Mouse (Mus musculus) urinary bladder, postnatal 36 days (tissue): ENCODE data around the gene Ranbp2.

Source experiments
- DNase-seq, 2 experiments: peaks; one replicate each; pipeline ENCODE4 v3.0.0; 2022; ENCODE audit warnings: low spot score in 2 of 2, mixed read lengths in 1 of 2

Gene Ranbp2

DNA sequence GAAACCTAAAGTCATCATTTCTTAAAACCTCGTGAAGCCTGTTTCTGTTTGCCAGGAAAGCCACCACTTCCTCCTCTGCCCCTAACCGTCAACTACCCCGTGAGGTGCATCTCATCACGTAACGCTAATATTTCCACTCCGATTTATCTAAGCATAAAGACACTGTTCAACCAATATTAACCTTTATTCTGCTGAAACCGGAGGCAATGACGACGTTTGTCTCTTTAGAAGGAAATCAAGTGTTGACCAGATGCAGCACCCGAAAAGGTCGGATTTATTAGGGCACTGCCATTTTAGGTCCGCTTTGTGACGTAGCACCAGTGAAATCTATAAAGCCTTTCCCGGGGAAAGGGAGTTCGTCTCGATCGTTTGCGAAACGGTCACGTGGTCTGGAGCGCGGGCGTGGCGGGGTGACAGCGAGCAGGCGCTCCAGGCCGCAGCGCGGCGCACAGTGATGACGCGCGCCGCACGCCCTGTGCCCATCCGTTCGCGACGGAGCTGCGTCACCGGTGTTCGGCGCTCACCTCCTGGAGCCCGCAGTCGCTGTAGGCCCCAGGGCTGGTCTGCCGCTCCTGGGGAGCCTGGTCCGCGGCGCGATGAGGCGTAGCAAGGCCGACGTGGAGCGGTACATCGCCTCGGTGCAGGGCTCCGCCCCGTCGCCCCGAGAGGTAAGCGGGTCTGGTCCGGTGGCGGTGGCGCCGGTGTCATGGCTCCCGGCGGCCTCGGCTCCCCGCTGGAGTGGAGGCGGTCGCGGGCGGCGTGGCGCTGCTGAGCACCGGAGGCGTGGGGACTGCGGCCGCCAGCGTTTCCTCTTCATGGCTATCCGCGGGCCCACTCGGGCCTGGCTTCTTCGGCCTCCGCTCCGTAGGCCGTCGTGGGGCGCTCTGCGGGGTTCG is at the start of gene Ranbp2:
TSS of gene Ranbp2 (plus strand) at position 537 of the 896 bp plus-strand sequence.
- peak; percentile 94 to 98 for DNase-seq

- no peak for DNase-seq
Measured at GRCm38 (mm10) chr10:58398941-58399340, 47.8 kb upstream of the Ranbp2 start.

GRCm38 (mm10) chr10:58401838-58402237 is 44.9 kb upstream of the Ranbp2 start:
- peak; percentile 19 to 23 for DNase-seq

DNA sequence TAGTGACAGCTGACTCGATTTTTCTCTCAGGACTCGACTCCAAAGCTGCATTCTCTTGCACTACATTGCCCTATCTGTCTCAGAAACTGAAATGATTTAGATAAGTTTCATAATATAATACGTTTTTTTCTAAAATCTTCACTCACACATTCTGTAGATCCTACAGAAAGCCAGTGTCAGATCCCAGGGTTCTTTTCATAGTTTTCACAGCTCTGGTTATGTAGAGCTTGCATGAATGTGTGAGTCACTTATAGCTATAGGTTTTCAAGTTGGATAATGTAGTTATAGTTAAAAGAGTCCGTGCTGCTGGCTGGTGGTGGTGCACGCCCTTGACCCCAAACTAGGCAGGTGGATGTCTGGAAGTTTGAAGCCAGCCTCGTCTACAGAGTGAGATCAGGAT is 42.1 kb upstream of the Ranbp2 start:
- DNase-seq: no peak

GRCm38 (mm10) chr10:58405285-58405948 is 41.3 kb upstream of the Ranbp2 start:
- DNase-seq: no peak

DNA sequence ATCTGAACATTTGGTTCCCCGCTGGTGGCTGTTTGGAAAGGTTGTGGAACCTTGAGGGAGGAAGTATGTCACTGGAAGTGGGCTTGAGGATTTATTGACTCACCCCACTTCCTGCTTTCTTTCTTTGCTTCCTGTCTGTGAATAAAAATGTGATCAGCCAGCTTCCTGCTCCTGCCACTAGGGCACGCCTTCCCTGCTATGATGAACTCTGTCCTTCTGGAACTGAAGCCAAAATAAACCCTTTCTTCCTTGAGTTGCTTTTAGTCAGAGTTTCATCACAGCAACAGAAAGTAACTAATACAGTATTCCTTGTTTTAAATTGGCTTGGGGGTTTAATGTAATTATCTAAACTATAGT is 40.8 kb upstream of the Ranbp2 start:
- DNase-seq: no peak

GRCm38 (mm10) chr10:58412331-58412730 is 34.4 kb upstream of the Ranbp2 start:
- DNase-seq: no peak

DNA sequence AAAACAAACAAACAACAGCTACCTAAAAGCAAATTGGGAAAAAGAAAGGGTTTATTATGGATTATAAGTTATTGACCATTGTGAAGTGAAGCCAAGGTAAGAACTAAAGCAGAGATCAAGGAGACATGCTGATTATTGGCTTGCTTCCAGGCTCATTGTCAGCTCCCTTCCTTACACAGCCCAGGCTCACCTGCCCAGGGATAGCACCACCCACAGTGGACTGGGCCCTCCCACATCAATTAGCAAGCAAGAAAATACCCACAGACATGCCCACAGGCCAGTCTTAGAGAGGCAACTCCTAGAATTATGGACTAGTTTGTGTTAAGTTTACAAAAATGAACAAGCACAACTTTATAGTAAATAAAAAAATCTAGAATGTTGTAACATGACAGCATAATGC is 33.9 kb upstream of the Ranbp2 start:
- no peak for DNase-seq

DNA sequence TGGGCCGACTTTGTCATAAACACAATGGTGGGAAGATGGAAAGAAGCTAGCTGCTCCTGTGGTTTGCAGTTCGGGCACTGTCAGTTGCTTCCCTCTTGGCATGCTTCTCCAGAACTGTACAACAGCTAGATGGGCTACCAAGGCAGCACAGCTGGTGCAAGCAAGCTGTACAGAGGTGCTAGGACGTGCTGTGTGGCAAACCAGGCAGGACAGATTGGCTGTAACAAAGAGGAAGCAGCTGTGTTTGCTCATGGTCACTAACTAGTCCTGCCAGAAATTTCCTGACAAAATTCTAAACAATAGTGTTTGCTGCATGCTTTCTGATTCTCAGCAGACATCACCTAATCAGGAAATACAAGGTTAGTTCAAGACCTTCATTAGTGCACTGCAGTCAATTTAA is 30.0 kb upstream of the Ranbp2 start:
- DNase-seq: no peak

DNA sequence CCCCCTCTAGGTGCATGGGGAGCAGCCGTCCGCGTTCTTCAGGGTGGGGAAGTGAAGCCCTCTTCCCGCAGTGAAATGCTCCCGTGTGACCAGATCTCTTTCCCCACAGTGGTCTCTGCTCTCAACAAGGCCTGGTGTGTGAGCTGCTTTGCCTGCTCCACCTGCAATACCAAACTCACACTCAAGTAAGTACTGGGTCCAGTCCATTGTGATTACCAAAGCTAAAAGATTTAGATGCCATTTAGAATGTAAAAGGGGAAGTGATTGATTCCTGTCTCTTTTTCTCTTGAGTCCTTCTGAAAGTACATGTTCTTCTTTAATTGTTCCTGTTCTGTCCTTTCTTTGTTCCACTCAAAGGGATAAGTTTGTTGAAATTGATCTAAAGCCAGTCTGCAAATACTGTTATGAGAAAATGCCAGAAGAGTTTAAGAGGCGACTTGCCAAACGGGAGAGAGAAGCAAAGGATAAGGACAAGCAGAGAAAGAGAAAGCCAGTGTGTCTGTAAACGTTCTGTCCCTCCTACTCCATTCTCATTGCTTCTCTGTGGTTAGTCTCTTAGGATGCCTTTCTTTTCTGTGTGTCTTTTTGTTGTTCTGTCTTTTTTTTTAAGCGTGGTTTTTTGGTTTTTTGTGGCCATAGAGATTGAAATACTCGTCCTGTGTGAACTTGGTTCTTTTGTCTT is 28.3 kb upstream of the Ranbp2 start:
- no peak for DNase-seq

- DNase-seq: no peak
Measured at GRCm38 (mm10) chr10:58427930-58428329, 18.8 kb upstream of the Ranbp2 start.

DNA sequence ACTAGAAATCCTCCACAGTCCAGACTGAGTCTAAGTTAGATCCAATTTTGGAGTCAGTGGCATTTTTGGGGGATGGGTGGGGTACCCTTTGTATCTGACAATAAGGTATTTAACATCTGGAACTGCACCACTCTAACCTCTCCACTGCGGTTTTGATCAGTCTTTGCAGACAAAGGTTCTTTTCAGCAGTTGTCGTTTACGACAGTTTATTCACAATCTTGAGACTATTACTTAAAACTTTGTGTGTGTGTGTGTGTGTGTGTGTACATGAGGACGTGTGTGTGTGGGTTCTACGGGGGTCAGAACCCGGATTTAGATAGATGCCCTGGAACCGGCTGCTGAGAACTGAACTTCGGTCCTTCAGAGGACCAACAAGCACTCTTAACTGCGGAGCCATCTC is 870 bp upstream of the Ranbp2 start:
- DNase-seq: no peak

DNA sequence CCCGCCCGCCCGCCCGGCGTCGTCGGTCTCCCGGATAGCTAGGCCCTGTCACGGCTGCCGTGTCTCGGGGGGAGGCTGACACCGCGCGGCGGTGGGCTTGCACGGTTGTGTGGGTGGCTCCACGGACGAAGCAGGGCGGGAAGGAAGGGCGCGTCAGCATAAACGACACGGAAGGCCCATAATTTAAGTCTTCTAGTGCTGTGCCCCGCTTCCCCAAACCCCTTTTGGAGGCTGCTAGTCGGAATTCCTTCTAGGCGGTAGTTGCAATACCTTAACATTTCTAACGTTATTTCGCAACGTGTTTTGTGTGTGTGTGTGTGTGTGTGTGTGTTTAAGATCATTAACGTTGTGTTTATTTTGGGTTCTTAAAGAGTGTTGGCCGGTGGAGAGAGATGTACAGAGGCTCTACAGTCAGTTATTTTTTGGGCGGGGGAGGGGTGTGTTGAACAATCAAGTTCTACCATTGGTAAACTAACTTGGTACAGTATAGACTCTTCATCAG is 611 bp downstream of the Ranbp2 start:
- no peak for DNase-seq

DNA sequence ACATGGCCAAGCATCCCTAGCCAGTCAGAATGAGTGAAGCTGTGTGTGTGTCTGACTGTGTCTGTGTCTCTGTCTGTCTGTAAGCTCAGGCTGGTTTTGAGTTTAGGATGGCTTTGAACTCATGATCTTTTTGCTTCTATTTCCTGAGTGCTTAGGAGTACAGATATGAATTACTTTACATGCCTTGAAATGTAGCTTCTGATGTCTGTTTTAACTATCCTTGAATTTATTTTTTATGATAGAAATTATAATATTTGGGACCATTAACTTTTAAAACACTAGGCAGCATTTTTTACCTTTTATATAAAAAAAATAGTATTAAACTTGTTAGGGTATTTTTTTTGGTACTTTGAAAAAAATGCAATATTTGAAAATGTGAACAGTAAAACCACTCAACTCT is 4.9 kb downstream of the Ranbp2 start:
- no peak for DNase-seq

GRCm38 (mm10) chr10:58452185-58452584 is 5.5 kb downstream of the Ranbp2 start:
- DNase-seq: no peak

DNA sequence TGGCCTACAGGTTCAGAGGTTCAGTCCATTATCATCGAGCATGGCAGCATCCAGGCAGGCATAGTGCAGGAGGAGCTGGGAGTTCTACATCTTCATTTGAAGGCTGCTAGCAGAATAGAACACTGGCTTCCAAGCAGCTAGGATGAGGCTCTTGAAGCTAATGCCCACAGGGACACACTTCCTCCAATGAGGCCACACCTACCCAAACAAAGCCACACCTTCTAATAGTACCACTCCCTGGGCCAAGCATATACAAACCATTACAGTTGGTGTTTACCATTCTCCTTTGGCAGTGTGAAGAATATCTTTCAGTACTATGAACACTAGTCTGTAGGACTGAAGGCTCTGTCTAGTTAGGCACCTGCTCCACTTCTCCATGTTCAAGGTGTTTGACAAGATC is 13.2 kb downstream of the Ranbp2 start:
- no peak for DNase-seq

GRCm38 (mm10) chr10:58477086-58477755 is 30.5 kb downstream of the Ranbp2 start:
- no peak for DNase-seq

- no peak for DNase-seq
Measured at GRCm38 (mm10) chr10:58478071-58478578, 31.4 kb downstream of the Ranbp2 start.

GRCm38 (mm10) chr10:58479954-58480490 is 33.3 kb downstream of the Ranbp2 start:
- no peak for DNase-seq

GRCm38 (mm10) chr10:58491031-58491430 is 44.3 kb downstream of the Ranbp2 start:
- DNase-seq: no peak

DNA sequence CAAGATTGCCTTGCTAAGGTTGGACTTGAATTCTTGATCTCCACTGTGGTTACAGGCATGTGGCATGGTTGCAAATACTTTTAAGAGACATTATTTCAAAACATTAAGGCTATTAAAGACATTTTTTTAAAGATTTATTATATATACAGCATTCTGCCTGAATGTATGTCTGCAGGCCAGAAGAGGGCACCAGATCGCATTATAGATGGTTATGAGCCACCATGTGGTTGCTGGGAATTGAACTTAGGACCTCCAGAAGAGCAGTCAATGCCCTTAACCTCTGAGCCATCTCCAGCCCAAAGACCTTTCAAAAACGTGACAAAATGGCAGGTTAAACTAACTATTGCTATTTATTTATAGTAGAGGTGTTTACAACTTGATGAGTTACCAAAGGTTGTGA is 48.9 kb downstream of the Ranbp2 start:
- no peak for DNase-seq
